Mouse (Mus musculus) G1E (cell line): ENCODE measurements around the gene Tnfaip8l3.

Experiments
- CTCF ChIP-seq: IDR thresholded peaks from 2 replicates; pipeline ENCODE4 v1.5.1; 2012; ENCODE audit warnings: low read depth, low read length, inconsistent platforms, mixed read lengths
- GATA1 ChIP-seq: IDR thresholded peaks from 2 replicates; pipeline ENCODE4 v1.6.1; 2012; ENCODE audit warnings: borderline replicate concordance, low read length, inconsistent platforms, mixed read lengths
- GATA2 ChIP-seq: IDR thresholded peaks from 2 replicates; pipeline ENCODE4 v1.6.1; 2012; ENCODE audit warnings: low read depth, low read length, inconsistent platforms, borderline replicate concordance
- TAL1 ChIP-seq: conservative IDR thresholded peaks from 2 replicates; pipeline ENCODE4 v1.6.1; 2012; ENCODE audit warnings: low read depth, low read length, inconsistent platforms, mixed read lengths

DNA sequence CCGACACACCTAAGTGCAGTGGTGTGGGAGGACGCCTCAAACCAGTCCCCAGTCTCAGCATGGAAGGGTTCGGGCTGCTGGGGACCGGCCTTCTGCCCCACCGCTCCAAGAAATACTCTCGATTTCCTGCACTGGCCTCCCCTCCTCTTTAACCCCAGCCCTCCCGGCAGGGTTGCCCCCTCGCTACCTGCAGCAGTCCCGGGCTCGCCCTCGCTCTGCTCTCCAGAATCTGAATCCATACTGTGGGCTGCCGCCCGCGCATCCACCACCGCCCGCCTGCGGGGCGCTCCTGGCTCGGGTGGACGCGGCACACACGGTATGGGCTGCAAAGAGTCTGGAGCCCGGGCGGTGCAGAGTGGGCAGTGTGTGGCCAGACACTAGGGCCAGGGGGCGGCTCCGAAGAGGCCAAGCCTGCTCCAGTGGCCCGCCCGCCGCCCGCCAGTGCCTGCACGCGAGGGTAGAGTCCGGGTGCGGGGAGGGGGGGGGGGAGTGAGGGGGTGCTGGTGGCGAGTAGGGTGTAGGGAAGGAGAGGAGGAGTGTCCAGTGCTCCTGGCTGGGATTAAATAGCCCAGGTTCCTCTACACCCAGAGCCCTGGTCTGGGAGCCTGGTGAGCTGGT lies at the start of gene Tnfaip8l3:
- no peak for TF ChIP-seq CTCF
- TF ChIP-seq TAL1, result no peak
- no peak for TF ChIP-seq GATA1
- no peak for TF ChIP-seq GATA2
